Mouse (Mus musculus) megakaryocyte, embryonic 14.5 days (primary cell): Measurements from ENCODE around the gene Alkbh6. TPM values are rescaled to one million over a fixed set of nuclear protein-coding genes. Genes with fewer than 3 reads are reported as not detected.

ENCODE experiments used
- H3K27me3 ChIP-seq: replicated peaks from 2 replicates; pipeline ENCODE3; 2012; ENCODE audit warnings: inconsistent platforms
- H3K36me3 ChIP-seq: replicated peaks from 2 replicates; pipeline ENCODE3; 2012; ENCODE audit warnings: low read length, inconsistent platforms, mixed read lengths
- H3K4me1 ChIP-seq: 2 replicates; pipeline ENCODE4 v1.6.1; 2012; ENCODE audit warnings: inconsistent platforms
- H3K4me3 ChIP-seq: replicated peaks from 2 replicates; pipeline ENCODE3; 2012; ENCODE audit warnings: moderate library complexity, mild to moderate bottlenecking, inconsistent platforms
- H3K9me3 ChIP-seq: 2 replicates; pipeline ENCODE4 v1.6.1; 2012; ENCODE audit warnings: inconsistent platforms
- FLI1 ChIP-seq: IDR thresholded peaks from 2 replicates; pipeline ENCODE4 v1.6.1; 2012; ENCODE audit warnings: low read length, inconsistent platforms, mixed read lengths
- GATA1 ChIP-seq: IDR thresholded peaks from 3 replicates; pipeline ENCODE4 v1.6.1; 2012; ENCODE audit warnings: mixed read lengths, low read length, inconsistent platforms, borderline replicate concordance
- polyA plus RNA-seq: library from polyadenylated mRNA; stranded (reverse); fragments of >175 nt; gene quantifications from 2 replicates; pipeline ENCODE4 v1.2.3, GENCODE M21; 2012; ENCODE audit warnings: low replicate concordance; ENCODE audit not compliant: insufficient read depth

Gene Alkbh6
- polyA plus RNA-seq, 1 experiment = 78.7 TPM

- Histone ChIP-seq H3K36me3 (peaks cover 8% of the 10 kb centered on the region), H3K9me3 (no peaks in the 10 kb centered on the region), H3K27me3 (no peaks in the 10 kb centered on the region), H3K4me3 (peak overlapping the region; percentile 98), H3K4me1 (peaks cover 25% of the 10 kb centered on the region)
- TF ChIP-seq GATA1 (no peak), FLI1 (no peak)
Observed at GRCm38 (mm10) chr7:30280670-30281138, 27.8 kb upstream of the Alkbh6 start.

GRCm38 (mm10) chr7:30281522-30281921 lies 27.0 kb upstream of the Alkbh6 start:
- TF ChIP-seq FLI1 (no peak), GATA1 (no peak)
- H3K36me3 ChIP-seq = peaks cover 8% of the 10 kb centered on the region
- no peaks in the 10 kb centered on the region for H3K9me3 ChIP-seq
- H3K4me1 ChIP-seq = peaks cover 27% of the 10 kb centered on the region
- no peaks in the 10 kb centered on the region for H3K27me3 ChIP-seq
- H3K4me3 ChIP-seq = no peak overlapping the region

- TF ChIP-seq GATA1 = no peak
- TF ChIP-seq FLI1 = no peak
- Histone ChIP-seq H3K4me3 (no peak overlapping the region), H3K36me3 (no peaks in the 10 kb centered on the region), H3K4me1 (peaks cover 27% of the 10 kb centered on the region), H3K9me3 (no peaks in the 10 kb centered on the region), H3K27me3 (peaks cover 3% of the 10 kb centered on the region)
Observed at GRCm38 (mm10) chr7:30282740-30283139, 25.8 kb upstream of the Alkbh6 start.

GRCm38 (mm10) chr7:30286701-30287410 lies 21.7 kb upstream of the Alkbh6 start:
- TF ChIP-seq FLI1 (no peak), GATA1 (no peak)
- Histone ChIP-seq H3K4me1 (peaks cover 12% of the 10 kb centered on the region), H3K36me3 (no peaks in the 10 kb centered on the region), H3K4me3 (no peak overlapping the region), H3K9me3 (no peaks in the 10 kb centered on the region), H3K27me3 (peaks cover 39% of the 10 kb centered on the region)

GRCm38 (mm10) chr7:30288046-30288445 lies 20.5 kb upstream of the Alkbh6 start:
- TF ChIP-seq GATA1 = no peak
- no peak for TF ChIP-seq FLI1
- peaks cover 48% of the 10 kb centered on the region for H3K27me3 ChIP-seq

GRCm38 (mm10) chr7:30289071-30289713 lies 19.3 kb upstream of the Alkbh6 start:
- Histone ChIP-seq H3K36me3 (no peaks in the 10 kb centered on the region), H3K27me3 (peaks cover 48% of the 10 kb centered on the region), H3K4me1 (peaks cover 12% of the 10 kb centered on the region), H3K9me3 (no peaks in the 10 kb centered on the region), H3K4me3 (peak overlapping the region; percentile 59)
- TF ChIP-seq FLI1 = no peak
- TF ChIP-seq GATA1 = no peak

More at GRCm38 (mm10) chr7:30288046-30288445, 20.5 kb upstream of the Alkbh6 start:
- Histone ChIP-seq H3K4me3 (no peak overlapping the region), H3K9me3 (no peaks in the 10 kb centered on the region), H3K4me1 (peaks cover 12% of the 10 kb centered on the region), H3K36me3 (no peaks in the 10 kb centered on the region)

- Histone ChIP-seq H3K27me3 (peaks cover 50% of the 10 kb centered on the region), H3K9me3 (no peaks in the 10 kb centered on the region), H3K36me3 (no peaks in the 10 kb centered on the region), H3K4me1 (peaks cover 12% of the 10 kb centered on the region), H3K4me3 (no peak overlapping the region)
- no peak for TF ChIP-seq GATA1
- TF ChIP-seq FLI1 = no peak
Observed at GRCm38 (mm10) chr7:30289714-30290399, 18.7 kb upstream of the Alkbh6 start.

GRCm38 (mm10) chr7:30291215-30292131 lies 17.0 kb upstream of the Alkbh6 start, which contains the start of gene Clip3:
TSS of gene Clip3 (plus strand) at chr7:30291728.
- no peaks in the 10 kb centered on the region for H3K9me3 ChIP-seq
- no peaks in the 10 kb centered on the region for H3K36me3 ChIP-seq
- H3K4me1 ChIP-seq = peaks cover 8% of the 10 kb centered on the region; the same call in 1 of the 2 replicates
- H3K4me3 ChIP-seq = peak within 1 kb of the TSS; percentile 64
- H3K27me3 ChIP-seq = peaks cover 55% of the 10 kb centered on the region
- no peak for TF ChIP-seq FLI1
- no peak for TF ChIP-seq GATA1

- Histone ChIP-seq H3K4me3 (no peak overlapping the region), H3K9me3 (no peaks in the 10 kb centered on the region), H3K4me1 (peaks cover 8% of the 10 kb centered on the region; the same call in 1 of the 2 replicates), H3K27me3 (peaks cover 50% of the 10 kb centered on the region), H3K36me3 (no peaks in the 10 kb centered on the region)
- TF ChIP-seq GATA1 = no peak
- TF ChIP-seq FLI1 = no peak
Observed at GRCm38 (mm10) chr7:30293795-30294194, 14.7 kb upstream of the Alkbh6 start.
